Mouse (Mus musculus) heart, adult 2 months (tissue): ENCODE measurements around the gene Fbxo36.

Experiments used
- CTCF ChIP-seq: fragments of 200-600 bp; IDR thresholded peaks from 2 replicates; pipeline ENCODE4 v1.8.1; 2022; ENCODE audit warnings: antibody characterized with exemption, mild to moderate bottlenecking, moderate library complexity
- EP300 ChIP-seq: fragments of 200-500 bp; IDR thresholded peaks from 2 replicates; pipeline ENCODE4 v1.6.1; 2011; ENCODE audit warnings: low read depth, low read length, control low read depth; ENCODE audit not compliant: insufficient read depth

DNA sequence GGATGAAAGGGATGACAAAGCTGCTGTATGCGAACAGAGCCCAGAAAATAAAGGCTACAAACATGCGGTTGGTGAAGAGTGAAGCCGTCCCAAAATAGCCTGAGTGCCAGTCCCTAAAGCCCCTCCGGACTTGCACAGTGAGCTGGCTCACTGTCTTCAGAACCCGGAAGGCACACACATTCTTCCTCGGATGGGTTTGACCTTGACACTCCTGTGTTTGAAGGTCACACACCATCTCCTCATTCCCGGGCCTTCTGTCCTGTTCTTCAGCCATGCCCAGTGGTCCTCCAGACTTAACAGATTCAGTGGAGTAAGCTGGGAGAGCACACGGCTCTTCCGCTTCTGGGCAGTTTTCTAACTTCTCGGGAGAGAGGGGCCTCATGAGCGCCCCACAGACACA is 72.9 kb downstream of the Fbxo36 start:
- TF ChIP-seq EP300 (no peak), CTCF (no peak)
